Mouse (Mus musculus): ENCODE data around the gene Ndufs8. TPM values are rescaled to one million over a fixed set of nuclear protein-coding genes. Genes with fewer than 3 reads are reported as not detected.
A peak's percentile ranks its signal among the peaks of the same experiment; 100 is the strongest.

Ndufs8 gene
- polyA plus RNA-seq, 1 experiment: 91.7 TPM

GRCm38 (mm10) chr19:3913692-3914091 is 1.1 kb upstream of the Ndufs8 start:
- no peaks in the 10 kb centered on the region for H3K36me3 ChIP-seq (ENCODE audit: control insufficient read depth, insufficient read depth, low read length, poor library complexity, severe bottlenecking)
- H3K27me3 ChIP-seq (ENCODE audit: control insufficient read depth, insufficient read depth, low read length, poor library complexity, severe bottlenecking): no peaks in the 10 kb centered on the region
- H3K4me3 ChIP-seq (ENCODE audit: low read depth, low read length): peak overlapping the region; percentile 99
- TF ChIP-seq POLR2A (IDR thresholded peaks at IDR 0.05; ENCODE audit: insufficient read depth, low read length) (no peak), EP300 (IDR thresholded peaks at IDR 0.05; ENCODE audit: insufficient read depth, low read depth, low read length) (no peak), CTCF (IDR thresholded peaks at IDR 0.05; ENCODE audit: low read depth, low read length) (no peak)
- no peaks in the 10 kb centered on the region for H3K4me1 ChIP-seq (ENCODE audit: control insufficient read depth, insufficient read depth, low read length)
- H3K9me3 ChIP-seq (replicated peaks; ENCODE audit: control insufficient read depth, insufficient read depth, low read length, poor library complexity, severe bottlenecking): no peaks in the 10 kb centered on the region
- H3K27ac ChIP-seq (ENCODE audit: insufficient read depth, low read length): 0 out of 2 replicates have a peak overlapping the region, but pooled peaks have one; percentile 67
- H3K9ac ChIP-seq (ENCODE audit: low read depth, poor library complexity, severe bottlenecking): peak overlapping the region; percentile 90

- H3K36me3 ChIP-seq (ENCODE audit: control insufficient read depth, insufficient read depth, low read length, poor library complexity, severe bottlenecking): no peaks in the 10 kb centered on the region
- no peak overlapping the region for H3K9ac ChIP-seq (ENCODE audit: low read depth, poor library complexity, severe bottlenecking)
- peaks cover 5% of the 10 kb centered on the region for H3K4me1 ChIP-seq (ENCODE audit: control insufficient read depth, insufficient read depth, low read length)
- H3K4me3 ChIP-seq (ENCODE audit: low read depth, low read length): no peak overlapping the region
- H3K9me3 ChIP-seq (replicated peaks; ENCODE audit: control insufficient read depth, insufficient read depth, low read length, poor library complexity, severe bottlenecking): no peaks in the 10 kb centered on the region
- TF ChIP-seq CTCF (IDR thresholded peaks at IDR 0.05; ENCODE audit: low read depth, low read length) (no peak), EP300 (IDR thresholded peaks at IDR 0.05; ENCODE audit: insufficient read depth, low read depth, low read length) (no peak), POLR2A (IDR thresholded peaks at IDR 0.05; ENCODE audit: insufficient read depth, low read length) (no peak)
- no peak overlapping the region for H3K27ac ChIP-seq (ENCODE audit: insufficient read depth, low read length)
- H3K27me3 ChIP-seq (ENCODE audit: control insufficient read depth, insufficient read depth, low read length, poor library complexity, severe bottlenecking): no peaks in the 10 kb centered on the region
Observed at GRCm38 (mm10) chr19:3910206-3910605, 2.4 kb downstream of the Ndufs8 start.

GRCm38 (mm10) chr19:3907876-3908660 is 4.5 kb downstream of the Ndufs8 start:
- peaks cover 5% of the 10 kb centered on the region for H3K4me1 ChIP-seq (ENCODE audit: control insufficient read depth, insufficient read depth, low read length)
- H3K9ac ChIP-seq (ENCODE audit: low read depth, poor library complexity, severe bottlenecking): no peak overlapping the region

GRCm38 (mm10) chr19:3906795-3907786 is 5.5 kb downstream of the Ndufs8 start, which contains the start of gene Tcirg1:
Gene Tcirg1, minus strand, starts transcription at chr19:3907133.
- H3K27me3 ChIP-seq (ENCODE audit: control insufficient read depth, insufficient read depth, low read length, poor library complexity, severe bottlenecking): no peaks in the 10 kb centered on the region
- no peak for TF ChIP-seq POLR2A (IDR thresholded peaks at IDR 0.05; ENCODE audit: insufficient read depth, low read length)
- no peak for TF ChIP-seq EP300 (IDR thresholded peaks at IDR 0.05; ENCODE audit: insufficient read depth, low read depth, low read length)
- TF ChIP-seq CTCF (IDR thresholded peaks at IDR 0.05; ENCODE audit: low read depth, low read length): no peak
- H3K4me3 ChIP-seq (ENCODE audit: low read depth, low read length): peak within 1 kb of the TSS; percentile 56
- H3K4me1 ChIP-seq (ENCODE audit: control insufficient read depth, insufficient read depth, low read length): peaks cover 5% of the 10 kb centered on the region
- H3K36me3 ChIP-seq (ENCODE audit: control insufficient read depth, insufficient read depth, low read length, poor library complexity, severe bottlenecking): no peaks in the 10 kb centered on the region
- H3K9me3 ChIP-seq (replicated peaks; ENCODE audit: control insufficient read depth, insufficient read depth, low read length, poor library complexity, severe bottlenecking): no peaks in the 10 kb centered on the region
- peak within 1 kb of the TSS; percentile 53 for H3K9ac ChIP-seq (ENCODE audit: low read depth, poor library complexity, severe bottlenecking)
- no peak within 1 kb of the TSS for H3K27ac ChIP-seq (ENCODE audit: insufficient read depth, low read length)

More at GRCm38 (mm10) chr19:3907876-3908660, 4.5 kb downstream of the Ndufs8 start:
- Histone ChIP-seq H3K27ac (ENCODE audit: insufficient read depth, low read length) (no peak overlapping the region), H3K36me3 (ENCODE audit: control insufficient read depth, insufficient read depth, low read length, poor library complexity, severe bottlenecking) (no peaks in the 10 kb centered on the region), H3K9me3 (replicated peaks; ENCODE audit: control insufficient read depth, insufficient read depth, low read length, poor library complexity, severe bottlenecking) (no peaks in the 10 kb centered on the region), H3K27me3 (ENCODE audit: control insufficient read depth, insufficient read depth, low read length, poor library complexity, severe bottlenecking) (no peaks in the 10 kb centered on the region), H3K4me3 (ENCODE audit: low read depth, low read length) (no peak overlapping the region)
- TF ChIP-seq POLR2A (IDR thresholded peaks at IDR 0.05; ENCODE audit: insufficient read depth, low read length): no peak
- no peak for TF ChIP-seq EP300 (IDR thresholded peaks at IDR 0.05; ENCODE audit: insufficient read depth, low read depth, low read length)
- no peak for TF ChIP-seq CTCF (IDR thresholded peaks at IDR 0.05; ENCODE audit: low read depth, low read length)

- peak overlapping the region; percentile 56 for H3K4me3 ChIP-seq (ENCODE audit: low read depth, low read length)
- no peak overlapping the region for H3K27ac ChIP-seq (ENCODE audit: insufficient read depth, low read length)
- no peaks in the 10 kb centered on the region for H3K9me3 ChIP-seq (replicated peaks; ENCODE audit: control insufficient read depth, insufficient read depth, low read length, poor library complexity, severe bottlenecking)
- no peaks in the 10 kb centered on the region for H3K36me3 ChIP-seq (ENCODE audit: control insufficient read depth, insufficient read depth, low read length, poor library complexity, severe bottlenecking)
- peak overlapping the region; percentile 53 for H3K9ac ChIP-seq (ENCODE audit: low read depth, poor library complexity, severe bottlenecking)
- peaks cover 5% of the 10 kb centered on the region for H3K4me1 ChIP-seq (ENCODE audit: control insufficient read depth, insufficient read depth, low read length)
- TF ChIP-seq CTCF (IDR thresholded peaks at IDR 0.05; ENCODE audit: low read depth, low read length): no peak
- no peak for TF ChIP-seq EP300 (IDR thresholded peaks at IDR 0.05; ENCODE audit: insufficient read depth, low read depth, low read length)
- TF ChIP-seq POLR2A (IDR thresholded peaks at IDR 0.05; ENCODE audit: insufficient read depth, low read length): no peak
- H3K27me3 ChIP-seq (ENCODE audit: control insufficient read depth, insufficient read depth, low read length, poor library complexity, severe bottlenecking): no peaks in the 10 kb centered on the region
Observed at GRCm38 (mm10) chr19:3906326-3906725, 6.2 kb downstream of the Ndufs8 start.
